Comparison of ENCODE assay signal across 8 mouse cellular contexts in genomic region chr5:34761509-34761908, GRCm38 (mm10). TPM values are rescaled to one million over a fixed set of nuclear protein-coding genes. Genes with fewer than 3 reads are reported as not detected.
DNase-seq lines count a peak whose midpoint lies in the region; ATAC-seq lines count a peak whose summit lies in the region.

Htt (plus strand) TSS chr5:34761740.

- H3K9me3 ChIP-seq in heart, embryonic 13.5 days = no peaks in the 10 kb centered on the region
- no peaks in the 10 kb centered on the region for H3K9me3 ChIP-seq in liver, embryonic 12.5 days (replicated peaks)
- no peaks in the 10 kb centered on the region for H3K9me3 ChIP-seq in stomach, embryonic 15.5 days

- H3K9ac ChIP-seq in heart, embryonic 13.5 days = peak within 1 kb of the TSS; percentile 92
- peak within 1 kb of the TSS; percentile 98 for H3K9ac ChIP-seq in liver, embryonic 12.5 days
- peak within 1 kb of the TSS; percentile 74 for H3K9ac ChIP-seq in stomach, embryonic 15.5 days

- DNase-seq in CD4-positive, CD25-positive, alpha-beta regulatory T cell, adult 2 months (ENCODE audit: low read depth, low spot score) = peak; percentile 96
- DNase-seq in fat pad, adult 2 months (ENCODE audit: extremely low read depth, low read depth, low spot score) = peak; percentile 51
- peak; percentile 98 for DNase-seq in kidney, postnatal 10 days
- DNase-seq in natural killer cell, adult 2 months (ENCODE audit: low spot score in 2 of 2) = peak; percentile 88 to 91

- H3K4me2 ChIP-seq in heart, embryonic 13.5 days = peak within 1 kb of the TSS; percentile 92
- H3K4me2 ChIP-seq in liver, embryonic 12.5 days = peak within 1 kb of the TSS; percentile 89
- H3K4me2 ChIP-seq in stomach, embryonic 15.5 days = peak within 1 kb of the TSS; percentile 89

- no peaks in the 10 kb centered on the region for H3K27me3 ChIP-seq in heart, embryonic 13.5 days (replicated peaks)
- H3K27me3 ChIP-seq in liver, embryonic 12.5 days (replicated peaks) = peaks cover 5% of the 10 kb centered on the region
- H3K27me3 ChIP-seq in stomach, embryonic 15.5 days (replicated peaks) = no peaks in the 10 kb centered on the region

- ATAC-seq in heart, embryonic 13.5 days (ENCODE audit: extremely low read depth, insufficient number of reproducible peaks, low FRiP score, low TSS enrichment) = peak; percentile 96
- peak; percentile 95 for ATAC-seq in liver, embryonic 12.5 days
- ATAC-seq in stomach, embryonic 15.5 days (ENCODE audit: insufficient read depth, low FRiP score, low read depth) = peak; percentile 97

- H3K4me1 ChIP-seq in brown adipose tissue, adult 24 weeks (ENCODE audit: control insufficient read depth, insufficient read depth, insufficient read length, low read length) = peaks cover 2% of the 10 kb centered on the region; the same call in 1 of the 2 replicates
- peaks cover 18% of the 10 kb centered on the region for H3K4me1 ChIP-seq in heart, embryonic 13.5 days
- peaks cover 35% of the 10 kb centered on the region for H3K4me1 ChIP-seq in liver, embryonic 12.5 days
- H3K4me1 ChIP-seq in stomach, embryonic 15.5 days = peaks cover 7% of the 10 kb centered on the region

- peak within 1 kb of the TSS; percentile 82 for H3K4me3 ChIP-seq in brown adipose tissue, adult 24 weeks (ENCODE audit: insufficient read depth, low read depth, low read length)
- H3K4me3 ChIP-seq in heart, embryonic 13.5 days = peak within 1 kb of the TSS; percentile 77
- peak within 1 kb of the TSS; percentile 95 for H3K4me3 ChIP-seq in liver, embryonic 12.5 days
- peak within 1 kb of the TSS; percentile 67 for H3K4me3 ChIP-seq in stomach, embryonic 15.5 days (replicated peaks)

- no peaks in the 10 kb centered on the region for H3K36me3 ChIP-seq in heart, embryonic 13.5 days
- no peaks in the 10 kb centered on the region for H3K36me3 ChIP-seq in liver, embryonic 12.5 days
- H3K36me3 ChIP-seq in stomach, embryonic 15.5 days = no peaks in the 10 kb centered on the region

- 0% methylated on average over 35 of the region's 35 CpGs for WGBS in heart, embryonic 13.5 days
- 0% methylated on average over 35 of the region's 35 CpGs for WGBS in liver, embryonic 12.5 days (ENCODE audit: insufficient replicate concordance)
- under 1% methylated on average over 35 of the region's 35 CpGs for WGBS in stomach, embryonic 15.5 days

- peak within 1 kb of the TSS; percentile 9 for H3K27ac ChIP-seq in brown adipose tissue, adult 24 weeks (replicated peaks; ENCODE audit: low read depth, low read length)
- peak within 1 kb of the TSS; percentile 94 for H3K27ac ChIP-seq in heart, embryonic 13.5 days (replicated peaks)
- H3K27ac ChIP-seq in liver, embryonic 12.5 days = peak within 1 kb of the TSS; percentile 86
- H3K27ac ChIP-seq in stomach, embryonic 15.5 days = peak within 1 kb of the TSS; percentile 91

RNA-seq across cellular contexts. Expression of gene Htt, which starts in this region (rescaled TPM):
- 5.8 and 6.9 TPM in 2 replicates for polyA plus RNA-seq in brown adipose tissue, adult 24 weeks (2012; ENCODE audit: insufficient read depth, insufficient read length, missing spikeins)
- polyA plus RNA-seq in heart, embryonic 13.5 days (2015; fragmentation: Nextera tagmentation; extraction: Ambion mirVana) = 7.9 and 8.4 TPM in 2 replicates
- polyA plus RNA-seq in liver, embryonic 12.5 days (2016; fragmentation: Nextera tagmentation; extraction: Ambion mirVana) = 12.2 and 13.2 TPM in 2 replicates
- polyA plus RNA-seq in stomach, embryonic 15.5 days (2015; fragmentation: Nextera tagmentation; extraction: Ambion mirVana) = 11.9 TPM in 2 replicates

Comparison
In these comparisons a context has a peak if more than half of its experiments do, and no peak if none do; other contexts are left out.
1. Peak in every context shown above with its lines: DNase-seq, ATAC-seq, H3K4me3 ChIP-seq and H3K27ac ChIP-seq.
2. H3K27ac ChIP-seq: peak in every context shown above with its lines; median percentile 94 in heart, embryonic 13.5 days; 91 in stomach, embryonic 15.5 days; 86 in liver, embryonic 12.5 days; 9 in brown adipose tissue, adult 24 weeks.